Mouse (Mus musculus) CH12.LX (cell line): Measurements from ENCODE around the gene Tnfaip2. TPM values are rescaled to one million over a fixed set of nuclear protein-coding genes. Genes with fewer than 3 reads are reported as not detected.

ENCODE experiments used
- DNase-seq: peaks from one replicate; pipeline ENCODE4 v3.0.0-alpha.2; 2013; ENCODE audit errors: extremely low read depth
- H3K27ac ChIP-seq: 2 replicates; pipeline ENCODE4 v1.5.1; 2012; ENCODE audit warnings: low read depth, mild to moderate bottlenecking, control low read depth, moderate library complexity; ENCODE audit not compliant: insufficient read depth
- H3K27me3 ChIP-seq: replicated peaks from 2 replicates; pipeline ENCODE3; 2012; ENCODE audit warnings: inconsistent platforms
- H3K36me3 ChIP-seq, 2 experiments: replicated peaks in 1 of 2; 2 replicates each; pipeline versions ENCODE3 to v1.6.1; 2012; ENCODE audit warnings: inconsistent platforms in 1 of 2, low read length in 1 of 2, mild to moderate bottlenecking in 1 of 2, mixed read lengths in 1 of 2, moderate library complexity in 1 of 2; ENCODE audit not compliant: control insufficient read depth in 1 of 2, insufficient read depth in 1 of 2
- H3K4me1 ChIP-seq, 2 experiments: 2 replicates each; pipeline ENCODE4 v1.6.1; 2012; ENCODE audit warnings: inconsistent platforms in 1 of 2, moderate library complexity in 1 of 2; ENCODE audit not compliant: insufficient read depth in 2 of 2, control insufficient read depth in 1 of 2
- H3K4me2 ChIP-seq: 2 replicates; pipeline ENCODE4 v1.6.1; 2012; ENCODE audit warnings: low read depth, mild to moderate bottlenecking, control low read depth; ENCODE audit not compliant: poor library complexity, insufficient read depth, severe bottlenecking
- H3K4me3 ChIP-seq, 3 experiments: fragments of 150-350 bp in 1 of 3; sonication (generic) in 1 of 3; replicated peaks in 1 of 3; 2 replicates each; pipeline versions ENCODE3 to v1.5.1; 2011 to 2012; ENCODE audit warnings: low read depth in 2 of 3, low read length in 2 of 3, mild to moderate bottlenecking in 2 of 3, moderate library complexity in 2 of 3, control low read depth in 1 of 3, improper control_type of control experiment in 1 of 3, inconsistent platforms in 1 of 3, mixed read lengths in 1 of 3; ENCODE audit not compliant: poor library complexity in 1 of 3
- H3K79me2 ChIP-seq: replicated peaks from 2 replicates; pipeline ENCODE4 v1.6.1; 2012; ENCODE audit warnings: mild to moderate bottlenecking, moderate library complexity; ENCODE audit not compliant: control insufficient read depth, poor library complexity, insufficient read depth, severe bottlenecking; ENCODE audit errors: extremely low read depth
- H3K9ac ChIP-seq: 2 replicates; pipeline ENCODE4 v1.6.1; 2012; ENCODE audit warnings: low read depth, mild to moderate bottlenecking, control low read depth, moderate library complexity; ENCODE audit not compliant: insufficient read depth
- H3K9me3 ChIP-seq: replicated peaks from 2 replicates; pipeline ENCODE3; 2012; ENCODE audit warnings: low read length, inconsistent platforms, mixed read lengths
- BHLHE40 ChIP-seq: IDR thresholded peaks from 2 replicates; pipeline ENCODE4 v1.6.1; 2011; ENCODE audit warnings: mild to moderate bottlenecking, low read depth, low read length, improper control_type of control experiment
- CHD1 ChIP-seq: IDR thresholded peaks from 2 replicates; pipeline ENCODE4 v1.6.1; 2012; ENCODE audit warnings: low read depth, low read length, improper control_type of control experiment, inconsistent platforms
- CHD2 ChIP-seq: IDR thresholded peaks from 2 replicates; pipeline ENCODE4 v1.6.1; 2011; ENCODE audit warnings: low read length, improper control_type of control experiment
- ELF1 ChIP-seq: IDR thresholded peaks from 2 replicates; pipeline ENCODE4 v1.6.1; 2014; ENCODE audit warnings: low read depth, mild to moderate bottlenecking, inconsistent platforms, low read length, improper control_type of control experiment
- EP300 ChIP-seq: IDR thresholded peaks from 2 replicates; pipeline ENCODE4 v1.6.1; 2011; ENCODE audit warnings: low read length, improper control_type of control experiment
- ETS1 ChIP-seq: conservative IDR thresholded peaks from 2 replicates; pipeline ENCODE4 v1.6.1; 2012; ENCODE audit warnings: low read depth, mild to moderate bottlenecking, inconsistent platforms, low read length, improper control_type of control experiment, moderate library complexity
- HCFC1 ChIP-seq: IDR thresholded peaks from 2 replicates; pipeline ENCODE4 v1.6.1; 2012; ENCODE audit warnings: low read depth, mild to moderate bottlenecking, inconsistent platforms, low read length, improper control_type of control experiment
- KAT2A ChIP-seq: IDR thresholded peaks from 2 replicates; pipeline ENCODE4 v1.6.1; 2012; ENCODE audit warnings: low read length, improper control_type of control experiment, inconsistent platforms; ENCODE audit not compliant: insufficient replicate concordance
- MEF2A ChIP-seq: IDR thresholded peaks from 2 replicates; pipeline ENCODE4 v1.6.1; 2014; ENCODE audit warnings: low read depth, mild to moderate bottlenecking, inconsistent platforms, low read length, improper control_type of control experiment, borderline replicate concordance
- MXI1 ChIP-seq: IDR thresholded peaks from 2 replicates; pipeline ENCODE4 v1.6.1; 2011; ENCODE audit warnings: mild to moderate bottlenecking, low read depth, low read length, improper control_type of control experiment
- MYC ChIP-seq: IDR thresholded peaks from 2 replicates; pipeline ENCODE4 v1.6.1; 2011; ENCODE audit warnings: low read depth, mild to moderate bottlenecking, improper control_type of control experiment, low read length
- POLR2A ChIP-seq: IDR thresholded peaks from 2 replicates; pipeline ENCODE4 v1.6.1; 2011; ENCODE audit warnings: low read depth, mild to moderate bottlenecking, improper control_type of control experiment, low read length
- POLR2AphosphoS2 ChIP-seq: IDR thresholded peaks from 2 replicates; pipeline ENCODE4 v1.6.1; 2011; ENCODE audit warnings: low read depth, low read length, improper control_type of control experiment
- TBP ChIP-seq: conservative IDR thresholded peaks from 2 replicates; pipeline ENCODE4 v1.6.1; 2011; ENCODE audit warnings: low read depth, low read length, improper control_type of control experiment
- ZKSCAN1 ChIP-seq: IDR thresholded peaks from 2 replicates; pipeline ENCODE4 v1.6.1; 2012; ENCODE audit warnings: low read depth, inconsistent platforms, low read length, improper control_type of control experiment, borderline replicate concordance
- ZMIZ1 ChIP-seq: IDR thresholded peaks from 2 replicates; pipeline ENCODE4 v1.6.1; 2012; ENCODE audit warnings: low read depth, mild to moderate bottlenecking, inconsistent platforms, low read length, improper control_type of control experiment
- ZNF384 ChIP-seq: IDR thresholded peaks from 2 replicates; pipeline ENCODE4 v1.6.1; 2012; ENCODE audit warnings: low read depth, low read length, improper control_type of control experiment, inconsistent platforms
- dilution Hi-C: fragments of 300-500 bp; cut with MboI; formaldehyde crosslinking; loops from 2 replicates; pipeline ENCODE4 v1.14.3; 2020; ENCODE audit warnings: low sequenced_read_pairs; ENCODE audit not compliant: extremely low pct_unique_long_range_greater_than_20kb, extremely low pct_ligation_motif_present
- in situ Hi-C: fragments of 300-500 bp; cut with MboI; formaldehyde crosslinking; loops from 3 replicates; pipeline ENCODE4 v1.14.3; 2019; ENCODE audit warnings: low sequenced_read_pairs, low pct_ligation_motif_present, low pct_unique_long_range_greater_than_20kb, mixed read lengths
- polyA plus RNA-seq: library from polyadenylated mRNA; unstranded; fragments of >175 nt; gene quantifications from 2 replicates; pipeline ENCODE4 v1.2.1, GENCODE M21; 2012; ENCODE audit warnings: low read depth; ENCODE audit not compliant: insufficient read length
- total RNA-seq, 2 experiments: library from RNA; depleted of rRNA; stranded (reverse); fragments of 300-350 nt in 1 of 2; fragments of >200 nt in 1 of 2; gene quantifications; 2 replicates each; pipeline ENCODE4 v1.2.3; 2012 to 2014

The Tnfaip2 gene
- total and polyA plus RNA-seq, 3 experiments = 0.93 to 2.5 (median 1.4) TPM

DNA sequence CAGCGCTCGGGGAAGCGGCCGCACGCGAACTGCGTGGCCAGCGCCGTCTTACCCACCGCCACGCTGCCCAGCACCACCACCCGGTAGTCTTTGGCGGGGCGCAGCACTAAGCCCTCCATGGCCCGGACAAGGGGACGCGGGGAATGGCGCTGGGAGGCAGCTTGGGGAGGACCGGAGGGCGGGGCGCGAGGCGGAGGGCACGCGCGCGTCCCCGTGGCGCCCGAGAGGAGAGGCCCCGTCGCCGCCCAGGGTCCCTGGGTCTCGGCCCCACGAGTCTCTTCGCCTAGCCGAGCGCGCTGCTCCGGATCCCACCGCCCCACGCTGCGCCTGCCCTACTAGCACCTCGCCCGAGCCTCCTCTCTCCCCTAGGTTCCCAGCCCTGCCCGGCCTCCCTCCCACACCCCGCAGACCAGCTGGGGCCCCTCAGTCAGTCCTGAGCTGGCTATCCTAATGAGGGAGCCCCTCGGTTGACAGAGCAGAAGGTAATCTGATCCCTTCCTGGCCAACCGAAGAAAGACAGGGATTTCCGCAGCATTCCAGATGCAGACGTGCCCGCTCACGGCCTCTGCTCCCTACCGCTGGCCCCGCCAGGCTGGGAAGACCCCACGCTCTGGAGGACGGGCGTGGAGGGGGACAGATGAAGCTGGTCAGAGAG, 43.5 kb downstream of the Tnfaip2 start, which contains the start of gene Gm266:
Gene Gm266 (minus strand): TSS at position 172 of the 655 bp plus-strand sequence.
- Histone ChIP-seq H3K36me3 (peaks cover 0 to 1% of the 10 kb centered on the region in 2 experiments), H3K4me3 (no peak within 1 kb of the TSS), H3K27me3 (peaks cover 2% of the 10 kb centered on the region), H3K9ac (no peak within 1 kb of the TSS), H3K4me2 (no peak within 1 kb of the TSS), H3K79me2 (no peaks in the 10 kb centered on the region), H3K4me1 (peaks cover 0 to 8% of the 10 kb centered on the region in 2 experiments; a peak in 1 of 4 replicates), H3K27ac (no peak within 1 kb of the TSS), H3K9me3 (peaks cover 10% of the 10 kb centered on the region)
- no peak for TF ChIP-seq KAT2A
- TF ChIP-seq ETS1 = no peak
- dilution Hi-C loops (no loop called here), in situ Hi-C loops (no loop called here)
- DNase-seq = no peak

- no peak overlapping the region for H3K4me2 ChIP-seq
- peaks cover 0 to 4% of the 10 kb centered on the region in 2 experiments; a peak in 1 of 4 replicates for H3K4me1 ChIP-seq
- DNase-seq = no peak
- H3K4me3 ChIP-seq = no peak overlapping the region
- peaks cover 0 to 1% of the 10 kb centered on the region in 2 experiments for H3K36me3 ChIP-seq
- in situ Hi-C loops = no loop called here
- TF ChIP-seq TBP (no peak), ZNF384 (no peak), HCFC1 (no peak), EP300 (no peak), ZKSCAN1 (no peak), POLR2A (no peak), MEF2A (no peak), ELF1 (no peak), MYC (no peak), MXI1 (no peak), ZMIZ1 (no peak), POLR2AphosphoS2 (no peak), CHD1 (no peak), BHLHE40 (no peak), CHD2 (no peak)
- no peaks in the 10 kb centered on the region for H3K79me2 ChIP-seq
- peaks cover 10% of the 10 kb centered on the region for H3K9me3 ChIP-seq
- no peak overlapping the region for H3K27ac ChIP-seq
- H3K9ac ChIP-seq = no peak overlapping the region
- peaks cover 2% of the 10 kb centered on the region for H3K27me3 ChIP-seq
- dilution Hi-C loops = no loop called here
Measured at GRCm38 (mm10) chr12:111486455-111486854, 44.2 kb downstream of the Tnfaip2 start.
